Mouse (Mus musculus): ENCODE results near the gene Tgfb1i1. TPM values are rescaled to one million over a fixed set of nuclear protein-coding genes. Genes with fewer than 3 reads are reported as not detected.

Gene Tgfb1i1
- polyA plus RNA-seq, 1 experiment from 2014 or later: 22.0 TPM

GRCm38 (mm10) chr7:128267813-128268212 lies 21.2 kb downstream of the Tgfb1i1 start:
- WGBS: 95% methylated on average over 7 of the region's 7 CpGs
- peaks cover 7% of the 10 kb centered on the region for H3K36me3 ChIP-seq (ENCODE audit: control insufficient read depth, insufficient read depth, low read length)
- no peak overlapping the region for H3K9ac ChIP-seq (ENCODE audit: low read depth, low read length)
- no peaks in the 10 kb centered on the region for H3K9me3 ChIP-seq (replicated peaks; ENCODE audit: control insufficient read depth, low read length, poor library complexity, severe bottlenecking)
- ATAC-seq: no peak
- H3K27ac ChIP-seq (ENCODE audit: low read length): no peak overlapping the region
- H3K27me3 ChIP-seq (ENCODE audit: control insufficient read depth, insufficient read depth, low read depth, low read length): no peaks in the 10 kb centered on the region
- H3K4me1 ChIP-seq (ENCODE audit: control insufficient read depth, insufficient read depth, low read length): no peaks in the 10 kb centered on the region
- no peak overlapping the region for H3K4me2 ChIP-seq (ENCODE audit: low read length)
- H3K4me3 ChIP-seq (ENCODE audit: low read depth, low read length): no peak overlapping the region

GRCm38 (mm10) chr7:128270431-128270850 lies 23.8 kb downstream of the Tgfb1i1 start:
- Histone ChIP-seq H3K27me3 (ENCODE audit: control insufficient read depth, insufficient read depth, low read depth, low read length) (no peaks in the 10 kb centered on the region), H3K9me3 (replicated peaks; ENCODE audit: control insufficient read depth, low read length, poor library complexity, severe bottlenecking) (no peaks in the 10 kb centered on the region)
- WGBS: 62% methylated on average over 13 of the region's 13 CpGs

GRCm38 (mm10) chr7:128271496-128271895 lies 24.9 kb downstream of the Tgfb1i1 start:
- H3K4me2 ChIP-seq (ENCODE audit: low read length): no peak overlapping the region
- H3K9ac ChIP-seq (ENCODE audit: low read depth, low read length): no peak overlapping the region
- no peak overlapping the region for H3K27ac ChIP-seq (ENCODE audit: low read length)
- no peaks in the 10 kb centered on the region for H3K9me3 ChIP-seq (replicated peaks; ENCODE audit: control insufficient read depth, low read length, poor library complexity, severe bottlenecking)
- no peak for ATAC-seq
- H3K27me3 ChIP-seq (ENCODE audit: control insufficient read depth, insufficient read depth, low read depth, low read length): no peaks in the 10 kb centered on the region
- H3K36me3 ChIP-seq (ENCODE audit: control insufficient read depth, insufficient read depth, low read length): peaks cover 10% of the 10 kb centered on the region
- WGBS: 95% methylated on average over 9 of the region's 9 CpGs
- no peaks in the 10 kb centered on the region for H3K4me1 ChIP-seq (ENCODE audit: control insufficient read depth, insufficient read depth, low read length)
- H3K4me3 ChIP-seq (ENCODE audit: low read depth, low read length): no peak overlapping the region

More at GRCm38 (mm10) chr7:128270431-128270850, 23.8 kb downstream of the Tgfb1i1 start:
- H3K27ac ChIP-seq (ENCODE audit: low read length): no peak overlapping the region
- H3K4me3 ChIP-seq (ENCODE audit: low read depth, low read length): no peak overlapping the region
- H3K4me2 ChIP-seq (ENCODE audit: low read length): no peak overlapping the region
- no peaks in the 10 kb centered on the region for H3K4me1 ChIP-seq (ENCODE audit: control insufficient read depth, insufficient read depth, low read length)
- no peak overlapping the region for H3K9ac ChIP-seq (ENCODE audit: low read depth, low read length)
- peaks cover 7% of the 10 kb centered on the region for H3K36me3 ChIP-seq (ENCODE audit: control insufficient read depth, insufficient read depth, low read length)
- no peak for ATAC-seq

- Histone ChIP-seq H3K4me2 (ENCODE audit: low read length) (no peak overlapping the region), H3K9ac (ENCODE audit: low read depth, low read length) (no peak overlapping the region), H3K36me3 (ENCODE audit: control insufficient read depth, insufficient read depth, low read length) (peaks cover 13% of the 10 kb centered on the region), H3K4me1 (ENCODE audit: control insufficient read depth, insufficient read depth, low read length) (no peaks in the 10 kb centered on the region), H3K27ac (ENCODE audit: low read length) (no peak overlapping the region), H3K4me3 (ENCODE audit: low read depth, low read length) (no peak overlapping the region), H3K27me3 (ENCODE audit: control insufficient read depth, insufficient read depth, low read depth, low read length) (no peaks in the 10 kb centered on the region), H3K9me3 (replicated peaks; ENCODE audit: control insufficient read depth, low read length, poor library complexity, severe bottlenecking) (no peaks in the 10 kb centered on the region)
- ATAC-seq: no peak
- 93% methylated on average over 6 of the region's 6 CpGs for WGBS
Measured at GRCm38 (mm10) chr7:128276051-128276450, 29.4 kb downstream of the Tgfb1i1 start.

- H3K27ac ChIP-seq (ENCODE audit: low read length): no peak overlapping the region
- peaks cover 6% of the 10 kb centered on the region; the same call in 1 of the 2 replicates for H3K36me3 ChIP-seq (ENCODE audit: control insufficient read depth, insufficient read depth, low read length)
- no peak overlapping the region for H3K9ac ChIP-seq (ENCODE audit: low read depth, low read length)
- no peaks in the 10 kb centered on the region for H3K27me3 ChIP-seq (ENCODE audit: control insufficient read depth, insufficient read depth, low read depth, low read length)
- no peak overlapping the region for H3K4me2 ChIP-seq (ENCODE audit: low read length)
- WGBS: 78% methylated on average over 4 of the region's 4 CpGs
- H3K4me3 ChIP-seq (ENCODE audit: low read depth, low read length): no peak overlapping the region
- no peak for ATAC-seq
- no peaks in the 10 kb centered on the region for H3K9me3 ChIP-seq (replicated peaks; ENCODE audit: control insufficient read depth, low read length, poor library complexity, severe bottlenecking)
- no peaks in the 10 kb centered on the region for H3K4me1 ChIP-seq (ENCODE audit: control insufficient read depth, insufficient read depth, low read length)
Measured at GRCm38 (mm10) chr7:128279750-128280149, 33.1 kb downstream of the Tgfb1i1 start.

- no peaks in the 10 kb centered on the region for H3K9me3 ChIP-seq (replicated peaks; ENCODE audit: control insufficient read depth, low read length, poor library complexity, severe bottlenecking)
- H3K27me3 ChIP-seq (ENCODE audit: control insufficient read depth, insufficient read depth, low read depth, low read length): no peaks in the 10 kb centered on the region
- H3K4me1 ChIP-seq (ENCODE audit: control insufficient read depth, insufficient read depth, low read length): no peaks in the 10 kb centered on the region
- peaks cover 3% of the 10 kb centered on the region; the same call in 1 of the 2 replicates for H3K36me3 ChIP-seq (ENCODE audit: control insufficient read depth, insufficient read depth, low read length)
- no peak overlapping the region for H3K4me3 ChIP-seq (ENCODE audit: low read depth, low read length)
- no peak overlapping the region for H3K9ac ChIP-seq (ENCODE audit: low read depth, low read length)
- no peak for ATAC-seq
- no peak overlapping the region for H3K4me2 ChIP-seq (ENCODE audit: low read length)
- no peak overlapping the region for H3K27ac ChIP-seq (ENCODE audit: low read length)
- 68% methylated on average over 11 of the region's 11 CpGs for WGBS
Measured at GRCm38 (mm10) chr7:128281765-128282164, 35.2 kb downstream of the Tgfb1i1 start.

GRCm38 (mm10) chr7:128282532-128283244 lies 36.1 kb downstream of the Tgfb1i1 start:
- H3K4me3 ChIP-seq (ENCODE audit: low read depth, low read length): no peak overlapping the region
- H3K9ac ChIP-seq (ENCODE audit: low read depth, low read length): no peak overlapping the region
- no peak overlapping the region for H3K4me2 ChIP-seq (ENCODE audit: low read length)
- 7% methylated on average over 7 of the region's 7 CpGs for WGBS
- H3K27me3 ChIP-seq (ENCODE audit: control insufficient read depth, insufficient read depth, low read depth, low read length): no peaks in the 10 kb centered on the region
- H3K4me1 ChIP-seq (ENCODE audit: control insufficient read depth, insufficient read depth, low read length): no peaks in the 10 kb centered on the region
- peaks cover 1% of the 10 kb centered on the region for H3K36me3 ChIP-seq (ENCODE audit: control insufficient read depth, insufficient read depth, low read length)
- H3K27ac ChIP-seq (ENCODE audit: low read length): no peak overlapping the region
- no peaks in the 10 kb centered on the region for H3K9me3 ChIP-seq (replicated peaks; ENCODE audit: control insufficient read depth, low read length, poor library complexity, severe bottlenecking)
- ATAC-seq: no peak

- no peak overlapping the region for H3K27ac ChIP-seq (ENCODE audit: low read length)
- no peak overlapping the region for H3K4me3 ChIP-seq (ENCODE audit: low read depth, low read length)
- H3K4me1 ChIP-seq (ENCODE audit: control insufficient read depth, insufficient read depth, low read length): no peaks in the 10 kb centered on the region
- WGBS: 52% methylated on average over 5 of the region's 5 CpGs
- H3K4me2 ChIP-seq (ENCODE audit: low read length): no peak overlapping the region
- no peaks in the 10 kb centered on the region for H3K9me3 ChIP-seq (replicated peaks; ENCODE audit: control insufficient read depth, low read length, poor library complexity, severe bottlenecking)
- no peaks in the 10 kb centered on the region for H3K27me3 ChIP-seq (ENCODE audit: control insufficient read depth, insufficient read depth, low read depth, low read length)
- peaks cover 5% of the 10 kb centered on the region for H3K36me3 ChIP-seq (ENCODE audit: control insufficient read depth, insufficient read depth, low read length)
- no peak overlapping the region for H3K9ac ChIP-seq (ENCODE audit: low read depth, low read length)
- ATAC-seq: no peak
Measured at GRCm38 (mm10) chr7:128284047-128284446, 37.4 kb downstream of the Tgfb1i1 start.

- H3K36me3 ChIP-seq (ENCODE audit: control insufficient read depth, insufficient read depth, low read length): peaks cover 5% of the 10 kb centered on the region
- H3K4me1 ChIP-seq (ENCODE audit: control insufficient read depth, insufficient read depth, low read length): no peaks in the 10 kb centered on the region
- H3K9ac ChIP-seq (ENCODE audit: low read depth, low read length): no peak overlapping the region
- 91% methylated on average over 8 of the region's 8 CpGs for WGBS
- no peaks in the 10 kb centered on the region for H3K27me3 ChIP-seq (ENCODE audit: control insufficient read depth, insufficient read depth, low read depth, low read length)
- no peak overlapping the region for H3K4me2 ChIP-seq (ENCODE audit: low read length)
- no peak overlapping the region for H3K27ac ChIP-seq (ENCODE audit: low read length)
- no peak overlapping the region for H3K4me3 ChIP-seq (ENCODE audit: low read depth, low read length)
- H3K9me3 ChIP-seq (replicated peaks; ENCODE audit: control insufficient read depth, low read length, poor library complexity, severe bottlenecking): no peaks in the 10 kb centered on the region
- ATAC-seq: no peak
Measured at GRCm38 (mm10) chr7:128285060-128285459, 38.4 kb downstream of the Tgfb1i1 start.

All from midbrain, embryonic 16.5 days (tissue).